Mouse (Mus musculus): ENCODE data around the gene Cacna1h. TPM values are rescaled to one million over a fixed set of nuclear protein-coding genes. Genes with fewer than 3 reads are reported as not detected.

The Cacna1h gene
- total RNA-seq, 1 experiment from 2014 or later = 45.4 TPM

DNA sequence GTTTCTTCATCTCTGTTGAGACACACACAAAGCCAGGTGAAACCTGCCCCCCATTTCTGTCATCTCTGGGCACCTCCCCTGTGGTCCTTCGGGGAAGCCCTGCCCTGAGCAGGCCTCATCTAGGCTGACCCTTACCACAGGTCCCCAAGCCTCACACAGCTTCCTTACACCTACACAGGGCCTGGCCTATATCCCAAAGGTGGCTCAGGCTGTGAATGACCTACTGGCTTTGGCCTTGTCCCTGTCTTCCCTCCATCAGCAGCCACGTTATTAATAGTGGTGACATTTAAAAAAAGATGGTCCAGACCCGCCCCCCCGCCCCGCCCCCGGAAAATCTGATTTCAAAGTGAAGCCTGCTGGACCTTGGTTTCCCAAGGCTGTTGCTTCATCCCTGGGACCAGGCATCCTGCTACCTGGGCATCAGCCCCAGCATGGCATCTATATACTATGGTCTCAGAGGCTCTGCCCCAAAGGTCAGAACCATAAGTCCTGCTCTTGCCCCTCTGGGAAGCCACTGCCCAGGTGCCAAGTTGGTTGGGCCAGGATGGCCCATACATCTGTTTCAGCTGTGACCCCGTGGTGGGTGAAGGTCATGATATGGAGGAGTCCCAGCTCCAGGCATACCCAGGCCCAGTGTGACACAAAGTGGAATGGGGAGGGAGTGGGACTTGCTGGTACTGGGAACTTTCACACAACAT is 25.1 kb downstream of the Cacna1h start:
- peak; percentile 52 for DNase-seq

DNA sequence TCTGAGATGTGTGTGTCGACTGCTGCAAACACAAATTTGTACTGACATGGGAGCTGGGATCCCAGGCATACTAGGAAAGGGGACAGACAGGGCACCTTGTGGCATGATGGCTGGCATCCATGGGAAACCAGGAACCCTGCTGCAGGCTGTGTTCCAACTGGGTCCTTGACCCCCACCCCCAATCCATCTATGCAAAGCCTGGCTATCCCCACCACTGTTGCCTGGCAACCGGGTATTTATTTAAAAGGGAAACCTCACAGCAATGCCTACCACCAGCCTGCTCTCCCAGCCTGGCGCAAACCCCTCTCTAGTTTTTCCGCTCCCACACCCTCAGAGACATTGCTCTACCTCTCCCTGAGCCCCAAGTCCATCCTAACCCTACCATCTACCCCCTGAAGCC is 26.2 kb downstream of the Cacna1h start:
- DNase-seq = peak; percentile 34

DNA sequence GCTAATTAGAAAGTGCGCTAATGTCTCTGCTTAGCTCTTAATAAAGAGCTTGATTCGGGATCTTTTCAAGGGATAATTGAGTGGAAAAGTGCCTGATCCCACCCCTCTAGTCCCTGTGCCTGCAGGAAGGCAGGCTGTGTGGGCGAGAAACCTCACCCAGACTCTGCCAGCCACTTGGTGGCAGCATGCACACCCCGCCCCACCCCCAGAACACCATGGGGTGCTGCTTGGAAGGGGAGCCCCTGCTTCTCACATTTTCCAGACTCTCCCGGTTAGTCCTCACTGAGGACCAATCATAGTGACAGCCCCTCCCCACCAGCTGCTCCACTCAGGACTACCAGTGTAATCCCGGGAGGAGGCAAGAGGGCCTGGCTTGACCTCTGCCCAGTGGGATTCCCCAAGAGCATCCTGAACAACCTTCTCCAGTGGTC is 27.6 kb downstream of the Cacna1h start:
- peak; percentile 51 for DNase-seq

DNA sequence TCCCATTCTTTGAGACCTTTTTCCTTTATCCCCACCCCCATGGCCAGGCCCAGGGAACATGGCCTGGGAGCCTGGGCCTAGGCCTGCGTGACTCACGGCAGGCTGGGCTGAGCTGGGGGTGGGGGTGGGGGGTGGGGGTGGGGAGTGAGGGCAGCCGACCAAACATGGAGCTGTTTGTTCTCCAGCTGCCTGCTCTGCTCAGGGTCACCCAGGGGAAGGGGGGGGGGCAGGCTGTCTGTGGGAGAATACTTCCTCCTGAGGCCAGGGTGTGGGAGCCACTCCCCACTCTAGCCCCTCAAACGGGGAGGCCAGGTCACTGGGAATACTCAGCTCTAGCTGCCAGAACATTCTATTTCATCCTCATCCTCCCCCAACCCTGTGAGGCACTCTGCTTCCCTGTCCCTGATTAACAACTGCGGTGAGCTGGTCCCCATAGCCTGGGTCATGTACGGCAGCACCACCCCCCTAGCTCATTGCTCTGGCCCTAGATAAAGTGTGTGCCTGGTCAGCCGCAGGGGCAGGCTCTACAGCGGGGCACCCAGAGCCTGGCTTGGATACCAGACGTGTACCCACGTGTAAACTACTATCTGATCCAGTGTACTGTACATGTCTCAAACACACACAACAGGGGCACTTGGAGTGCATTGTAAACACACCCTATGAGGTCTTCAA is 28.2 kb downstream of the Cacna1h start:
- DNase-seq = peak; percentile 72

DNA sequence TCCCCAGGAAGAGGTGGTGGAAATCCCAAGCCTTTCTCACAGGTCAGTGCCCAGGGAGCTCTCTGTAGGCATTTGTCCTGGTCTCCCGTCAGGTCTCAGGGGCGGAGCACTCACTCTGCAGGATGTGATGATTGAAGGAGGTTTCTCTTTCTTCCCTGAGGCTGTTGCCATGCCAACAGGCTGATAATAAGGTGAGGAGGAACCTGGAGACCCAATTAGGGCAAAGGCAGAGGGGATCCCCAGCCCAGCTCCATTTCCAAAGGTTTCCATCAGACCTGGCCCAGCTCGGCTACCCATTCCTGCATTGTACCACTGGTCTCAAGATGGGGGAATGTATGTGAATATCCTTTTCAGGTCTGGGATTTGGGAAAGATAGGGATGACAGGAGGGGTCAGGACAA is 29.4 kb downstream of the Cacna1h start:
- no peak for DNase-seq

DNA sequence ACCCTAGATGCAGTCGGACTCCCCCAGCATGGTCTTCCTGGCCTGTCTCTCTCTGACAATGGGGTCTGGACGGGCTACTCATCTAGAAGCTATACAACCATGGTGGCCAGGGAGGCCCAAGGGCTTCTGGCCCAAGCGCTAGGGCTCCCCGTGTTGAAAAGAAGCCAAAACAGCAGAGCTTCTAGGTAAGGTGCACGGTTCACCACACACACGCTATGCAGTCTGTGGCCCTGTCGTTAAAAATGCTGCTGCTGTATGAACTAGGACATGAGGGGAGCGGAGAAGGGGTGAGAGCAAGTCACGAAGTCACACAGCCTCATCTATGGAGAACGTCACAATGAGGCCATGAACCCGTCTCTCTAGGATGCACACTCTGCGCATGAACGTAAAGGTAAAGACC is 31.4 kb downstream of the Cacna1h start:
- DNase-seq = no peak

DNA sequence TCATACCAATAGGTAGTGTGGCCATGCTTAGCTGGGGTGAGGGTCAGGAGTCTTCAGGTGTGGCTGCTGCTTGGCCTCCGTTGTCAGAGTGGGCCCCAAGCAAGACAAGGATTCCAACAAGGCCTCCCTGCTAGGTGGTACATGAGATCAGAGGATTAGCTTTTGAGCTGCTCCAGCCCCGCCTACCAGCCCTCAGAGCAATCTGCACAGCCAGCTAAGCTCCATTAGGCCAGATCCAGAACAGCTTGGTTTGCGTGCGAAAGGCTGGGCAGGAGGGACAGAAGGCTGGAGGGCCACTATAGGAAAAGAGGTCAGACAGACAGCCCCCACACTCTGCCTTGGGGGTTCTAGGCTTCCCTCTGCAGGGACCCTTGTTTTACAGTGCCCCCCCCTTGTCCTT is 32.1 kb downstream of the Cacna1h start:
- no peak for DNase-seq

DNA sequence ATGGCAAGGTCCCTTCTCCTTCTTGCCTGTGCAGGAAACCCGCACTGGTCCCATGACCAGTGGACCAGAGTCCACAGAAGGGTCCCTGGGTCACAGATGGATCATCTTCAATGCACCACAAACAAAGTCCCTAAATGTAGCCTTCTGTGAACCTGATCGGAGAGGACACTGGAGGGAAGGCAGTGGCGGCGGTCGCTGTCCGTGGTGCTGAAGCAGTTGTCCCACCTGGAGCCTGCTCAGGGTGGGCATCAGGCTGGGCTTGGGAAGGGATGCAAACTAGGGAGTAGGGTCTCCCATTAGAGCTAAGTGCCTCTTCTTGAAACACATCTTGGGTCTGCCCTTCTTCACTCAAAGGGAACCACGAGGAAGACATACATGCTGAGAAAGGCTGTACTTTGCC is 33.1 kb downstream of the Cacna1h start:
- peak; percentile 69 for DNase-seq

DNA sequence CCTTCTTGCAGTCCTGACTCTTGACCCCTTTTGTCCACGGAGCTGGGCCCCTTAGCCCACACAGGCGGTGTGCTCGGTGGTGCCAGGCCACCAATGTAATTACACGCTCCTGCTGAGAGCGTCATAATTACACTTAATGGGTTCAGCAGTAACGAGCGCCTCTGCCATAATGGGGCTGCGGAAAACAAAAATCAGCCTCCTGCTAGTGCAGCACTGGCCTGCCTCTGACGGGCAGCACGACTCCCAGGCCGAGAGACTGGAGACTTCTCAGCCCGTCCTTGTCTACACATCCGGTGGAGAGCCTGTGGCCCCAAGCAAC is 35.1 kb downstream of the Cacna1h start:
- no peak for DNase-seq

DNA sequence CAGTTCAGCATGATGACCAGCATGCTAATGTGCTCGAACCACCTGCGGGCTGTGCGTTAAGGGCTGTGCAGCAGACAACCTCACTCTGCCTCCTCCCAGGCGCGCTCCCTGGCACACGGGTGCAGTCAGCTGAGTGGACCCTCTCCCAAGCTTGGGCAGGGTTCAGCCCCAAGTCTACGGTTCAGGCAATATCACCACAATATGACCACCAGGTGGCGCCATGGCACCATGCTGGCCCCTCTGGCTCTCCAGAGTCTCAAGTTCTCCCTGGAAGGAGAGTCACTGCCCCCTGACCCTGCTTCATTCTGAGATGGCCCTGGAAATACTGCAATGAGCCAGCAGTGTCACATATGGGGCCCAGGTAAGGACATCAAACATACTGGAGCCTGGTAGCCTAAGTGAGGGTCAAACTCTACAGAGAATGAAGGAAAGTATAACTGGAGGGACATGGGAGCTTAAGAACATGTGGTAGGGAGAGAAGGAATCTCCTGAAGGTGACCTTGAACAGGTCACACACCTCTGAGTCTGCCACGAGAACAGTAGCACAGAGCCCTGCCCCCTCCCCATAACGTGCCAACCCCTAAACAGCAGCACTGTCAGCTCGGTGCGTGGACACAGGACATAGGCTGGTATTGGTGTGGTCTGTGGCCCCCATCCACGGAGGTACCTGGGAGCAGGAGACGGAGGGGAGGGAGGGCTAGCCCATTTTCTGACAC is 35.6 kb downstream of the Cacna1h start:
- peak; percentile 91 for DNase-seq

DNA sequence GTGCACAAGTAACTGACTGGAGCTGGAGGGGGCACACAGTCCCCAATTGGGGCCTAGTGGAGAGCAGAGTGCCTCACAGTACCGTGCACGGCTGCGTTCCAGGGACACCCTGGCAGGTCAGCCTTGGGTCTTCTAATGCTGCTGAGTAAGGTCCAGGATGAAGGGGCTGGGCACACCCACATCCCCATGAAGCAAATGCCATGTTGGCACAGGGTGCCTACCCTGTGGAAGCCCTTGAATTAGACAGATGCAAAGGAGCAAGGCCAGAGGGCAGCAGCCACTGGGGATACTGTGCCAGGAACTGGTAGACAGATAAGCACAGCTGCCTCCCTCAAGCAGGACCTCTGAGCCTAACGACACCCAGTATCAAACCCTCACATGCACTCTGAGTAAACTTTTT is 39.1 kb downstream of the Cacna1h start:
- peak; percentile 52 for DNase-seq

DNA sequence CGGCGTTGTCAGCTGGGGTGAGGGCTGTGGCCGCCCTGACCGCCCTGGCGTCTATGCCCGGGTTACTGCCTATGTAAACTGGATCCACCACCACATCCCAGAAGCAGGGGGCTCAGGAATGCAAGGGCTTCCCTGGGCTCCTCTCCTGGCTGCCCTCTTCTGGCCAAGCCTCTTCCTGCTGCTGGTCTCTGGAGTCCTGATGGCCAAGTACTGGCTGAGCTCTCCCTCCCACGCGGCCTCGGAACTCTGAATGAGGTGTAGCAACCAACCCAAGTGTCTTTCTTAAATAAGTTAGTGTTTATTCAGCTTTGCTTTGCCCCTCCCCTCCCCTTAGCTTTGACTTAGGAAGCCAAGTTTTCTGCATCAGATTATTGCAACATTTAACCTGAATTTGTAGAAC is 59.6 kb downstream of the Cacna1h start:
- DNase-seq = peak; percentile 76

DNA sequence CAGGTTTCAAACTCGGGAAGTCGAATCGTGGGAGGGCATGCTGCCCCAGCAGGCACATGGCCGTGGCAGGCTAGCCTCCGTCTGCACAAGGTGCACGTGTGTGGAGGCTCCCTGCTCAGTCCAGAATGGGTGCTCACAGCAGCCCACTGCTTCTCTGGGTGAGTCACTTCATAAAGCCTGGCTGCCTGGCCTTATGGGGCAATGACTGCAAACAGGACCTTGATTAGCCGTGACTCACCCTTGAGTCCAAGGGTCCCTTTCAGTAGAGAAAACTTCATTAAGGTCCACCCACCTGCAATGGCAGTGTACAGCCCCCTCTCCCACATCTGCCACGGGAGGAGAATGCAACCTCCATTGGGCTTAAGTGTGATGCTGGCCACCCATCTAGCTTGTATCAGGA is 61.1 kb downstream of the Cacna1h start:
- peak; percentile 77 for DNase-seq

DNA sequence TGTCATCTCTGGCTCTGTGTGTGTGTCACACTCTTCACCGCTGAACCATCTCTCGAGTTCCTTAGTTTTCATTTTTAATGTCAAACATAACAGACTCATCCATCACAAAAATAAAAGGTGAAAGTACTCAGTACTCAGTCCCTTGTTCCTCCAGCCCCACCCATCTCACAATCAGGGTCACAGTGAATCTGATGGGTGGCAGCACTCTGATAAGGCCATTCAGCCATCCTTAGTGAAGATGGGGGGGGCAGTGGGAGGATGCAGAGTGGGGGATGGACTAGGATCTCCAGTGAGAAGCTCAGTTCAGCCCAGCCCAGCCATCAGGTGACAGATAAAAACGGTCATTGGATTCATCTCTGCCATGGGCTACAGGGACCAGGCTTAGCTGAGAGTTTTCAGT is 64.6 kb downstream of the Cacna1h start, which contains the start of gene Tpsg1:
Gene Tpsg1 (plus strand): TSS at position 301 of the 400 bp plus-strand sequence.
- no peak for DNase-seq

DNA sequence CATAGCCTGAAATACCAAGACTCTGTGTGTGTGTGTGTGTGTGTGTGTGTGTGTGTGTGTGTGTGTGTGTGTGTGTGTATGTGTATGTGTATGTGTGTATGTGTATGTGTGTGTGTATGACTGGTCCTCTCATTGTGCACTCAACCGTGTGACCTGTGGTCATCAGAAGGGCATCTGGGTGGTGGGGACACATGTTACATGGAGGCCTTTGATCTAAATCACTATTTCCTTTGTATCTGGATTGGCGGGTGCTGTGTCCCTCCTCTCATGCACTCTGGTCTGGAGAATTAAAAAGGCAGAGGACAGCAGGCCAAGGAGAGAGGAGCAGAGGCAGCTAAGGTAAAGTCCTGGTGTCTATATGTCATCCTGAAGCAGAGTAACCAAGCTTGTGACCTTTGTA is 67.6 kb downstream of the Cacna1h start, which contains the start of gene Tpsb2:
Gene Tpsb2 (plus strand): TSS at position 301 of the 400 bp plus-strand sequence.
- no peak for DNase-seq

DNA sequence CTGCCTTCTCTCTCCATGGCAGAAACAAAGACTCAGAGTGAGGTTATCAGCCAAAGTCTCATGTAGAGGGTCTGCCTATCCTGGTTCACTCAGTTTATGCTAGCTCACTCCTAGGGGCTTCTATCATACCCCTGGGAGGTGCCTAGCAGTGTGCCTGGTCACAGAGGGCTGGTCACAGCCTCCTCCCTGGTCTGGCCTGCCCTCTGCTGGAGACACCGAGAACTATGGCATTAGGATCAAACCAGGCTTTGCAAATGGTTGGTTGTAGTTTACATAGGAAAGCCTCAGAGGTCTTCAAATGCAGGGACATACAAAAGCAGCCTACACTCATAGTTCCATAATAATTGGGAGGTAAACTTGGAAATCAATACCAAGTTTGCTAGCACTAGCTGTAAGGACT is 69.9 kb downstream of the Cacna1h start:
- DNase-seq = peak; percentile 82

DNA sequence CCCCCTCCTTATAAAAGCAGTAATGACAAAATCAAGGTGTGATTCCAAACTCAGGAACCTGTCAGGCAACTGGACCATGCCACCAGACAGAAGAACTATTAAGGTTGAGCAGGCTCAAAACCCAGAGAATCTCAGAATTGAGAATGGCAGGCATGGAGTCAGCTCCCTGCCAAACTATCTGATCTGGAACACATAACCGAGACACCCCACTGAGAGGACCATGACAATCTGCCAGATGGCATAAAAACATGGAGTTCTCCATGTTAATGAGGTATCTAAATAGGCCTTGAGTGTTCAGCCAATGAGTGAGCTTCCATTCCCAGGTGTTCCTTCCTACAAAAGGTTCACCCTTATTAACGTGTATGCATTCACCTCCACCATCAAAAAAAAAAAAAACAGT is 72.3 kb downstream of the Cacna1h start:
- no peak for DNase-seq

DNA sequence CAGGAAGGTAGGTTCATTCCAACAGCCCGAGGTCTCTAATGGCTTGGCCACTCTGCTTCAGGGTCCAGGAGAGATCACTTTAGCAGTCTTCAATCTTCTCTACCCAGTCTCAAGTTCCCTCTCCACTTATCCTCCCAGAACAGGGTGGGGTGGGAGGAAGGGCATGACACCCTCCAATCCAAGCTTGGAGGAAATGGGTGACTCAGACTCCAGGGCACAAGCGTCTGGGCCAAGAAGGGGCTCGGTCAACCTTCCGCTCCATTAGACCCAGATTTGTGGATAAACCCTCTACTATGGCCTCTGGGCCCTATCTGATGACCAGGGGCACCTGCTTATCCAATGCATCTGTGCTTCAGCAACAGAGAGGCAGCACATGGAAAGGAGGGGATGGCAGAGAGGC is 88.1 kb downstream of the Cacna1h start, which contains the start of gene Tpsab1:
Gene Tpsab1 (minus strand): TSS at position 101 of the 400 bp plus-strand sequence.
- no peak for DNase-seq

DNA sequence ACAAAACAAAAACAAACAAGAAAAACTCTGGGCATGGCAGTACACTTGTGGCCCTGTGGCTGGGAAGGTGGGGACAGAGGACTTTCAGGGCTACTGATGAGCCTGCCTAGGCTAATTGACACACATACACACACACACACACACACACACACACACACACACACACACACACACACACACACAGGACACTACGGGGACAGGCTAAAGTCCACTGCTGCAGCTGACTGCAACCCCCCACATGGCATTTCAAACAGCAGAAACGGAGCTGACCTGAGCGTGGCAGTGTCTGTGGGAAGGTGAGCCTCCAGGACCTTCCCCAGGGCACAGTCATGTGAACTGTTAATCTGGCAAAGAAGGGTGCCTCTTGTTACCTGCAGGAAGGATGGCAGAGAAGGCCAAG is 92.1 kb downstream of the Cacna1h start:
- DNase-seq = no peak

DNA sequence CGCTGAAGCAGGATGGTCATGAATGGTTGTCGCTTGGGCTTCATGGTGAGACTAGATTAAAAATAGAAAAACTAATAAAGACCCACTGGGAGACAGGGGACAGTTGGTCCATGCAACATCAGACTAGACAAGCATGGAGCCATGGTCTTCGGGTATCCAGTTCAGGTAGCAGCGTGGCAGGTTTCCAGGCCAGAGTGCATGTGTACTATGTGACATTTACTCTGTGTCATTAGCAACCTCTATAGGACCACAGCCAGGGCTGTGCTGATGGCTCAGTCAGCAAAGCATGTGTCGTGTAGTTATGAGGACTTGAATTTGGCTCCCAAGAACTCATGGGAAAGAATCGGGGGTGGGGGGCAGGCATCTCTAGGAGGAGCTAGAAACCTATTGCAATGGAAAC is 93.6 kb downstream of the Cacna1h start:
- DNase-seq = no peak

DNA sequence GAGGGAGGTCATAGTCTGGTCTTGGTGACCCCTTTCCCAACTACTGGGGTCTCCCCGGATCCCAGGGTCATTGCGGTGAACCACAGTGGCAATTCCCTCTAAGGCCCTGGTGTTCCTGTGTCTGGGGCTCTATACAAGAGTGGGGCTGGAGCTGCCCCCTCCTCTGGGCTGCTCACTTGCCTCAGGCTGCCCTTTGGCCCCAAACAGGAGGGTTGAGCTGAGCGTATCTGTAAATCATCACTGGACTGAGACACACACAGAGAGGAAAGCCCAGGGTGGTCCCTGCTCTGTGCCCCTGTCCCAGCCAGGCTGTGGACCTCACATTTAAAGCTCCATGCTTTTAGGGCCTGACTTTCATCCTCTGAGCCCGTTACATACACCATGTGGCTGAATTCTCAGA is 95.4 kb downstream of the Cacna1h start:
- DNase-seq = no peak

DNA sequence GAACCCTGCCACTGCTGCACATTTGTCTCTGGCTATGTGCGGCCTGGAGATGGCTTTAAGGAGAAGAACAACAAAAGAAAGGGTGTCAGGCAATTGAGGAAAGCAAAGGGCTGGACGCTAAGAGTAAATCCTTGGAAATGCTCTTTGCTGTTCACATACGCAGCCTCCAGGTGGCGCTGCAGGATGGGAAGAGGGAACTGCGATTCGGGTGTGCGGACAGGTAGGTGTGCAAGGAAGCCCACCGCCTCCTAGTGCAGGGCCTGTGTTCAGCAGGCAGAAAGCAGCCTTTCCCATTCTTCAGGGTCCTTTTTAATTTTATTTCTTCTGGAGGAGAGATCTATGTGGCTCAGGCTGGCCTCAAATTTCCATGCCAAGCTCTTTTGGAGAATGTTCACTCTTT is 99.6 kb downstream of the Cacna1h start:
- peak; percentile 79 for DNase-seq

DNA sequence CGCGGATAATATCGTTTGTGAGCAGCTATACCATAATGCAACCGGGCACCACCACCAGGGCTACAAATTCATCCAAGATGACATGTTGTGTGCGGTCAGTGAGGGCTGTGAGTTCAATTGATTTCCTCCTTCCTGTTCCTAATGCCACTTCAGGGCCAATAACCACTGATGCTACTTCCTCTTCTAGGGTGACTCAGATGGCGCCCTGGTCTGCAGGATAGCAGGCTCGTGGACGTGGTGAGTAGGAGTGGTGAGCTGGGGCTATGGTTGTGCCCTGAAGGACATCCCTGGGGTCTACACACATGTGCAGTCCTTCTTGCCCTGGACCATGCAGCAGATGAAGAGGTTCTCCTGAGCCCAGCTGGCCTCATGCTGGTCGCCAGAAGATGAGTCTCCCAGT is 101.3 kb downstream of the Cacna1h start:
- no peak for DNase-seq
